Mouse (Mus musculus): ENCODE measurements around the gene Rimkla. TPM values are rescaled to one million over a fixed set of nuclear protein-coding genes. Genes with fewer than 3 reads are reported as not detected.

The Rimkla gene
- polyA plus RNA-seq, 1 experiment from 2014 or later, result 18.4 TPM

Other genes with a start within 250 kb of the Rimkla start
- 0.08 and 0.22 TPM in 2 replicates for gene Cldn19, start 237.2 kb downstream of the Rimkla start, polyA plus RNA-seq (2016; fragmentation: Nextera tagmentation; extraction: Ambion mirVana)
- 1,187 and 1,308 TPM in 2 replicates for gene Ybx1, start 198.0 kb downstream of the Rimkla start, polyA plus RNA-seq (2016; fragmentation: Nextera tagmentation; extraction: Ambion mirVana)
- 83.8 and 96.8 TPM in 2 replicates for gene Ppih, start 172.1 kb downstream of the Rimkla start, polyA plus RNA-seq (2016; fragmentation: Nextera tagmentation; extraction: Ambion mirVana)
- gene Ccdc30, start 77.1 kb downstream of the Rimkla start, polyA plus RNA-seq (2016; fragmentation: Nextera tagmentation; extraction: Ambion mirVana), result 14.9 and 15.1 TPM in 2 replicates
- gene Ppcs, start 70.2 kb downstream of the Rimkla start, polyA plus RNA-seq (2016; fragmentation: Nextera tagmentation; extraction: Ambion mirVana), result 20.9 and 22.7 TPM in 2 replicates
- 0.13 and 0.55 TPM in 2 replicates for gene Zmynd12, start 69.8 kb downstream of the Rimkla start, polyA plus RNA-seq (2016; fragmentation: Nextera tagmentation; extraction: Ambion mirVana)
- gene Foxj3, start 44.4 kb upstream of the Rimkla start, polyA plus RNA-seq (2016; fragmentation: Nextera tagmentation; extraction: Ambion mirVana), result 23.2 and 25.2 TPM in 2 replicates
- 3.2 and 4.8 TPM in 2 replicates for gene Frg2f1, start 46.9 kb upstream of the Rimkla start, polyA plus RNA-seq (2016; fragmentation: Nextera tagmentation; extraction: Ambion mirVana)
- not detected in 2 replicates for gene Guca2a, start 145.1 kb upstream of the Rimkla start, polyA plus RNA-seq (2016; fragmentation: Nextera tagmentation; extraction: Ambion mirVana)
- gene Guca2b, start 166.3 kb upstream of the Rimkla start, polyA plus RNA-seq (2016; fragmentation: Nextera tagmentation; extraction: Ambion mirVana), result not detected in 2 replicates
- gene Hivep3, start 241.2 kb upstream of the Rimkla start, polyA plus RNA-seq (2016; fragmentation: Nextera tagmentation; extraction: Ambion mirVana), result 10.4 and 11.9 TPM in 2 replicates

All from neural tube, embryonic 12.5 days (tissue).